Mouse (Mus musculus) embryonic facial prominence, embryonic 14.5 days (tissue): ENCODE results near the gene Gm4969. TPM values are rescaled to one million over a fixed set of nuclear protein-coding genes. Genes with fewer than 3 reads are reported as not detected.
A peak's percentile ranks its signal among the peaks of the same experiment; 100 is the strongest.

Source experiments
- ATAC-seq: fragments of 200-750 bp; cut with Nextera tagmentation; 2 replicates; pipeline ENCODE4 v1.8.0; 2017; ENCODE audit warnings: low read depth, moderate number of reproducible peaks, moderate TSS enrichment
- DNase-seq: peaks from one replicate; pipeline ENCODE4 v3.0.0-alpha.2; 2015; ENCODE audit warnings: low spot score
- H3K27ac ChIP-seq: fragments of 300-500 bp; sonication (generic); replicated peaks from 2 replicates; pipeline ENCODE4 v1.5.1; 2014; ENCODE audit warnings: low read depth, mild to moderate bottlenecking, low read length, moderate library complexity
- H3K27me3 ChIP-seq: fragments of 300-500 bp; sonication (generic); replicated peaks from 2 replicates; pipeline ENCODE4 v1.6.1; 2014; ENCODE audit warnings: low read length; ENCODE audit not compliant: control insufficient read depth, insufficient read depth
- H3K36me3 ChIP-seq: fragments of 300-500 bp; sonication (generic); 2 replicates; pipeline ENCODE4 v1.6.1; 2014; ENCODE audit warnings: low read length, mixed read lengths; ENCODE audit not compliant: control insufficient read depth, insufficient read depth
- H3K4me1 ChIP-seq: fragments of 300-500 bp; sonication (generic); 2 replicates; pipeline ENCODE4 v1.6.1; 2014; ENCODE audit warnings: antibody characterized with exemption, low read length; ENCODE audit not compliant: control insufficient read depth, insufficient read depth
- H3K4me2 ChIP-seq: fragments of 300-500 bp; sonication (generic); 2 replicates; pipeline ENCODE4 v1.6.1; 2014; ENCODE audit warnings: low read depth, mild to moderate bottlenecking, low read length, moderate library complexity, mixed read lengths
- H3K4me3 ChIP-seq: fragments of 300-500 bp; sonication (generic); 2 replicates; pipeline ENCODE4 v1.5.1; 2014; ENCODE audit warnings: low read depth, mild to moderate bottlenecking, low read length
- H3K9ac ChIP-seq: fragments of 300-500 bp; sonication (generic); 2 replicates; pipeline ENCODE4 v1.6.1; 2014; ENCODE audit warnings: low read depth, mild to moderate bottlenecking, low read length, moderate library complexity, mixed read lengths
- H3K9me3 ChIP-seq: fragments of 300-500 bp; sonication (generic); 2 replicates; pipeline ENCODE4 v1.6.1; 2016; ENCODE audit warnings: low read length; ENCODE audit not compliant: control insufficient read depth
- WGBS: fragments of 180-500 bp; shearing (Covaris S2); extraction: QIAGEN DNeasy Blood & Tissue Kit; methylation state at CpG from one replicate; pipeline ENCODE4 v1.1.7; 2014; 5-methylcytosine and 5-hydroxymethylcytosine counted together
- polyA plus RNA-seq: library from polyadenylated mRNA; unstranded; fragments of >200 nt; fragmentation: Nextera tagmentation; extraction: Ambion mirVana; gene quantifications from 2 replicates; pipeline ENCODE4 v1.2.1, GENCODE M21; 2014

Gm4969 gene
- 1.7 and 2.6 TPM in 2 replicates for polyA plus RNA-seq

DNA sequence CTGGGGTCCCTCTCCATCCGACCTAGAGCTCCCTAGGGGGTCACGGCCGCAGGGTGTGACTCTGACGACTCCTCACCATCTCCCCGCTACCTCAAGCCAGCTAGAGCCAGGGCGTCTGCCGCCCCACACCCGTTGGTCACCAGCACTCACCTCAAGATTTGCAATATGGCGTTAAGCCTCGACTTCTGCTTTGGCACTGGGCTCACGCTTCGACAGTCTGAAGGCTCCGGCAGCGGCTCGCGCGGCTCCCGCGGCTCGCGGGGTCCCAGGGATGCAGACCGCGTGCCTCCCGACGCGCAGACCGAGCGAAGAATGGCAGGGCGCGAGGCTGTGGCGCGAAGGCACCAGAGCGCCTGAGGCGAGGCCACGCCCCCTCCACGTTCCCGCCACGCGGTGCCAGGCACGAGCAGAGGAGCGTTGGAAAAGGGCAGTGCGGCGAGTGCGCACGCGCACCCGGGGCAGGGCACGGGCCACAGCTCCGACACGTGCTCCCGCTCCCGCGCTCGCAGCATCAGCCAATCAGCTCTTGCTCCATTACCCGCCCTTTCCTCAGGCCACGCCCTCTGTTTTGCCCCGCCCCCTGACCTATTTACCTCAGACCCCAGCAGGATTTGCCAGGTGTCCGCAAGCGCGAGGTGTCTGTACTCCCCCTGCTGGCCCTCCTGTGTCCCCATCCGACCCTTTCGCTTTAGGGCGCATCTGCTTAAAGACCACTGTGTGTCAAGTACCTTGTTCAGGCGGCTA, at the start of gene Gm4969:
Gene Gm4969 (minus strand): TSS at position 341 of the 744 bp plus-strand sequence.
- peak; percentile 68 for DNase-seq
- Histone ChIP-seq H3K4me2 (peak within 1 kb of the TSS; percentile 69), H3K4me1 (peaks cover 9% of the 10 kb centered on the region), H3K36me3 (no peaks in the 10 kb centered on the region), H3K27ac (no peak within 1 kb of the TSS), H3K9me3 (0 out of 2 replicates have a peak, but pooled peaks cover 14% of the 10 kb centered on the region), H3K9ac (no peak within 1 kb of the TSS), H3K4me3 (peak within 1 kb of the TSS; percentile 13), H3K27me3 (no peaks in the 10 kb centered on the region)
- WGBS = 29% methylated on average over 40 of the region's 64 CpGs
- peak; percentile 12; the same call in 1 of the 2 replicates for ATAC-seq

- H3K9ac ChIP-seq = no peak overlapping the region
- DNase-seq (no peak), ATAC-seq (no peak)
- no peak overlapping the region for H3K4me2 ChIP-seq
- no peak overlapping the region for H3K27ac ChIP-seq
- 82% methylated on average over 3 of the region's 3 CpGs for WGBS
- H3K4me1 ChIP-seq = peaks cover 15% of the 10 kb centered on the region; the same call in 1 of the 2 replicates
- H3K36me3 ChIP-seq = no peaks in the 10 kb centered on the region
- H3K9me3 ChIP-seq = no peaks in the 10 kb centered on the region
- peaks cover 17% of the 10 kb centered on the region for H3K27me3 ChIP-seq
- H3K4me3 ChIP-seq = no peak overlapping the region
Measured at GRCm38 (mm10) chr7:19166990-19167389, 48.8 kb upstream of the Gm4969 start.

GRCm38 (mm10) chr7:19165656-19166423, 47.7 kb upstream of the Gm4969 start, which contains the start of gene Gipr:
Gene Gipr, minus strand, starts transcription at chr7:19166127.
- peak within 1 kb of the TSS; percentile 38 for H3K4me2 ChIP-seq
- no peaks in the 10 kb centered on the region for H3K36me3 ChIP-seq
- H3K9ac ChIP-seq = 0 out of 2 replicates have a peak within 1 kb of the TSS, but pooled peaks have one; percentile 6
- no peak within 1 kb of the TSS for H3K4me3 ChIP-seq
- ATAC-seq (no peak), DNase-seq (no peak)
- peaks cover 11% of the 10 kb centered on the region; the same call in 1 of the 2 replicates for H3K4me1 ChIP-seq
- H3K27ac ChIP-seq = no peak within 1 kb of the TSS
- 13% methylated on average over 13 of the region's 14 CpGs for WGBS
- H3K27me3 ChIP-seq = peaks cover 17% of the 10 kb centered on the region
- H3K9me3 ChIP-seq = no peaks in the 10 kb centered on the region

DNA sequence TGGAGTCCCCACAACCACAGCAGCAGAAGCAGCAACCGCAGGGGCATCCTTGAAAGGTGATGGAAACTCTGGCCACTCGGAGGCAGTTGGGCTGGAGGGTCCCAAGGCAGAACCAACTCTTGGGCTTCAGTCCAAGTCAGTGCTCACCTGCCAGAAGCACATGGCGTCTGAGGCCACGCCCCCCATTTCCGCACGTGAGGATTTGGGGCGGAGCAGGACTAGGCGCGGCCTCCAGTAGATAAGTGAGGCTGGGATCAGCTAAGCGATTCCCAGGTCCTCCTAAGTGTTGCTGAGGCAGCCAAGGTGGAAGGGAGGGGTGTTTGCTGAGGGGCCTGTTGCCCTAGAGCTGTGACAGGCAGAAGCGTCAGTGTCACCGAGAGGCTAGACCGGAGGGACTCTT, 46.8 kb upstream of the Gm4969 start:
- ATAC-seq (peak; percentile 11; the same call in 1 of the 2 replicates), DNase-seq (peak; percentile 36)
- Histone ChIP-seq H3K27me3 (peaks cover 17% of the 10 kb centered on the region), H3K4me3 (no peak overlapping the region), H3K27ac (no peak overlapping the region), H3K9me3 (no peaks in the 10 kb centered on the region), H3K4me1 (peaks cover 17% of the 10 kb centered on the region), H3K36me3 (no peaks in the 10 kb centered on the region), H3K9ac (0 out of 2 replicates have a peak overlapping the region, but pooled peaks have one; percentile 6), H3K4me2 (peak overlapping the region; percentile 38)
- WGBS = under 1% methylated on average over 13 of the region's 13 CpGs

DNA sequence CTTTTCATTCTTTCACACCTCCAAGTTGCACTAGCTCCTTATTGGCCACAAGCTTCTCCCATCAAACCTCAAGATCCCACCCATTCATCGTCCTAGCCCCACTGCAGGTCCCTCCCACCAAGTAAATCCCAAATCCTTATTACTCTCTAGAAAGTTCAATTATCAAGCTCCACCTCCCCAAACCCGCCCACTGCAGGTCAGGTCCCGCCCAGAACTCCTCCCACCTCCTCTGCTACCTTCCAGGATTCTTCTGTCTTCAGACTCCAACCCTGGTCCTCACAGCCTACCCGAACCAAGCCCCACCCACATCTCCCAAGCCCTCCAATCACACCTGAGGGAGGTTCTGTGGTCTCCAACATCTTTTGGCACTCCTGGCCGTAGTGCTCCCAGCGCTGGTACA, 46.0 kb upstream of the Gm4969 start:
- peak; percentile 77 for ATAC-seq
- Histone ChIP-seq H3K4me2 (peak overlapping the region; percentile 38), H3K4me3 (no peak overlapping the region), H3K27ac (no peak overlapping the region), H3K4me1 (peaks cover 18% of the 10 kb centered on the region), H3K9ac (0 out of 2 replicates have a peak overlapping the region, but pooled peaks have one; percentile 6), H3K36me3 (no peaks in the 10 kb centered on the region), H3K27me3 (peaks cover 25% of the 10 kb centered on the region), H3K9me3 (no peaks in the 10 kb centered on the region)
- 2% methylated on average over 6 of the region's 6 CpGs for WGBS
- peak; percentile 69 for DNase-seq

DNA sequence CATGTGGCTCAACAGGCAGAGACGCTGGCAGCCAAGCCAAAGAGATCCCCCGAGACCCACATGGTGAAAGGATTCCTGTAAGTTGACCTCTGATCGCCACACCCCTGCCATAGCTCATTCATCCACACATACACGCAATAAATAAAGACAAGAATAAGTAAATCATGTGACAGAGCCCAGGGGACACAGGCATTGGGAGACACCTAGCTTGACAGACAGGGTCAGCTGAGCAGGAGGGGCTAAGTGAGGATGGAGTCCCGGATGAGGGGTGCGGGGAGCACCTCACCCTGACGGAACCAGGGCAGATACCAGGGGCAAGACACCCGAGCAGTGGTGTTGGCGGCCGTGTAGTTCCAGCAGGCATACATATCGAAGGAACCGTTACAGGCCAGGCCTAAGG, 45.6 kb upstream of the Gm4969 start:
- H3K27me3 ChIP-seq = peaks cover 28% of the 10 kb centered on the region
- H3K9me3 ChIP-seq = no peaks in the 10 kb centered on the region
- no peaks in the 10 kb centered on the region for H3K36me3 ChIP-seq
- WGBS = 31% methylated on average over 12 of the region's 12 CpGs
- no peak overlapping the region for H3K4me3 ChIP-seq
- no peak overlapping the region for H3K9ac ChIP-seq
- H3K27ac ChIP-seq = no peak overlapping the region
- ATAC-seq (no peak), DNase-seq (no peak)
- peaks cover 18% of the 10 kb centered on the region for H3K4me1 ChIP-seq
- H3K4me2 ChIP-seq = peak overlapping the region; percentile 38

DNA sequence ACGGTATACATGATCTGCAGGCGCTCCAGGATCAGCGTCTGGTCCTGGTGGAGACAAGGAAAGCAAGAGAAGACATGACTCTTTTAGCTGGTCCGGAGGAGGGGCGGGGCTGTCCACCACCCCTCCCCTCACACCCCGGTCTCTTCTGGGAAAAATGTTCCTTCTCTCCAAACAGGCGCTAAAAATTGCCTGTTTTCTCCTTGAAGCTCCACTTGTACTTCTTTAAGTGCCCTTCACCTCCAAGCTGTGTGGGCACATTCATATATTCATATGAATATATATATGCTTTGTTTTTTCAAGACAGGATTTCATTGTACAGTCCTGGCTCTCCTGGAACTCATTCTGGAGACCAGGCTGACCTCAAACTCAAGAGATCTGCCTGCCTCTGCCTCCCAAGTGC, 44.8 kb upstream of the Gm4969 start:
- H3K27ac ChIP-seq = no peak overlapping the region
- DNase-seq = no peak
- no peak for ATAC-seq
- H3K9ac ChIP-seq = no peak overlapping the region
- H3K4me3 ChIP-seq = no peak overlapping the region
- H3K4me1 ChIP-seq = peaks cover 18% of the 10 kb centered on the region
- no peaks in the 10 kb centered on the region for H3K36me3 ChIP-seq
- H3K4me2 ChIP-seq = no peak overlapping the region
- 84% methylated on average over 7 of the region's 7 CpGs for WGBS
- H3K27me3 ChIP-seq = peaks cover 28% of the 10 kb centered on the region
- H3K9me3 ChIP-seq = no peaks in the 10 kb centered on the region

GRCm38 (mm10) chr7:19160115-19160514, 41.9 kb upstream of the Gm4969 start:
- Histone ChIP-seq H3K9me3 (no peaks in the 10 kb centered on the region), H3K36me3 (0 out of 2 replicates have a peak, but pooled peaks cover 5% of the 10 kb centered on the region), H3K9ac (peak overlapping the region; percentile 51), H3K4me2 (peak overlapping the region; percentile 69), H3K27ac (no peak overlapping the region), H3K4me3 (peak overlapping the region; percentile 37), H3K4me1 (peaks cover 19% of the 10 kb centered on the region), H3K27me3 (peaks cover 27% of the 10 kb centered on the region)
- under 1% methylated on average over 16 of the region's 20 CpGs for WGBS
- peak; percentile 38 for ATAC-seq
- peak; percentile 41 for DNase-seq
